Mouse (Mus musculus): ENCODE data around the gene Thpo. TPM values are rescaled to one million over a fixed set of nuclear protein-coding genes. Genes with fewer than 3 reads are reported as not detected.

Gene Thpo
- polyA plus RNA-seq, 1 experiment from 2014 or later, result 0.42 TPM

GRCm38 (mm10) chr16:20712190-20712589, 22.1 kb downstream of the Thpo start:
- Histone ChIP-seq H3K27ac (replicated peaks) (no peak overlapping the region), H3K27me3 (ENCODE audit: control insufficient read depth, insufficient read depth, low read length) (no peaks in the 10 kb centered on the region), H3K4me3 (ENCODE audit: low read depth, low read length) (no peak overlapping the region), H3K9ac (ENCODE audit: low read length) (no peak overlapping the region), H3K4me1 (replicated peaks; ENCODE audit: control insufficient read depth, insufficient read depth) (peaks cover 3% of the 10 kb centered on the region; the same call in 1 of the 2 replicates), H3K9me3 (ENCODE audit: control insufficient read depth, low read length) (no peaks in the 10 kb centered on the region), H3K4me2 (replicated peaks; ENCODE audit: low read depth) (no peak overlapping the region), H3K36me3 (ENCODE audit: control insufficient read depth, insufficient read depth, low read length) (no peaks in the 10 kb centered on the region)
- 88% methylated on average over 9 of the region's 9 CpGs for WGBS
- DNase-seq (ENCODE audit: low spot score) (no peak), ATAC-seq (ENCODE audit: low FRiP score, low TSS enrichment) (no peak)
- TF ChIP-seq CTCF (IDR thresholded peaks at IDR 0.05; ENCODE audit: low read depth), result no peak
- TF ChIP-seq EP300 (optimal IDR thresholded peaks at IDR 0.05), result no peak

- no peak overlapping the region for H3K9ac ChIP-seq (ENCODE audit: low read length)
- WGBS, result 75% methylated on average over 4 of the region's 4 CpGs
- no peaks in the 10 kb centered on the region for H3K27me3 ChIP-seq (ENCODE audit: control insufficient read depth, insufficient read depth, low read length)
- no peak overlapping the region for H3K4me2 ChIP-seq (replicated peaks; ENCODE audit: low read depth)
- H3K4me3 ChIP-seq (ENCODE audit: low read depth, low read length), result no peak overlapping the region
- H3K27ac ChIP-seq (replicated peaks), result no peak overlapping the region
- H3K36me3 ChIP-seq (ENCODE audit: control insufficient read depth, insufficient read depth, low read length), result no peaks in the 10 kb centered on the region
- no peak for DNase-seq (ENCODE audit: low spot score)
- TF ChIP-seq CTCF (IDR thresholded peaks at IDR 0.05; ENCODE audit: low read depth) (peak; percentile 38), EP300 (optimal IDR thresholded peaks at IDR 0.05) (no peak)
- ATAC-seq (ENCODE audit: low FRiP score, low TSS enrichment), result no peak
- no peaks in the 10 kb centered on the region for H3K9me3 ChIP-seq (ENCODE audit: control insufficient read depth, low read length)
- H3K4me1 ChIP-seq (replicated peaks; ENCODE audit: control insufficient read depth, insufficient read depth), result peaks cover 3% of the 10 kb centered on the region; the same call in 1 of the 2 replicates
These were observed 23.5 kb downstream of the Thpo start for GRCm38 (mm10) chr16:20710810-20711209.

GRCm38 (mm10) chr16:20710370-20710769, 23.9 kb downstream of the Thpo start:
- Histone ChIP-seq H3K9me3 (ENCODE audit: control insufficient read depth, low read length) (no peaks in the 10 kb centered on the region), H3K27ac (replicated peaks) (no peak overlapping the region), H3K4me2 (replicated peaks; ENCODE audit: low read depth) (no peak overlapping the region), H3K4me3 (ENCODE audit: low read depth, low read length) (no peak overlapping the region), H3K27me3 (ENCODE audit: control insufficient read depth, insufficient read depth, low read length) (no peaks in the 10 kb centered on the region), H3K9ac (ENCODE audit: low read length) (no peak overlapping the region), H3K4me1 (replicated peaks; ENCODE audit: control insufficient read depth, insufficient read depth) (peaks cover 3% of the 10 kb centered on the region; the same call in 1 of the 2 replicates), H3K36me3 (ENCODE audit: control insufficient read depth, insufficient read depth, low read length) (no peaks in the 10 kb centered on the region)
- WGBS, result 95% methylated on average over 11 of the region's 11 CpGs
- no peak for TF ChIP-seq EP300 (optimal IDR thresholded peaks at IDR 0.05)
- no peak for TF ChIP-seq CTCF (IDR thresholded peaks at IDR 0.05; ENCODE audit: low read depth)
- ATAC-seq (ENCODE audit: low FRiP score, low TSS enrichment), result no peak
- DNase-seq (ENCODE audit: low spot score), result no peak

DNA sequence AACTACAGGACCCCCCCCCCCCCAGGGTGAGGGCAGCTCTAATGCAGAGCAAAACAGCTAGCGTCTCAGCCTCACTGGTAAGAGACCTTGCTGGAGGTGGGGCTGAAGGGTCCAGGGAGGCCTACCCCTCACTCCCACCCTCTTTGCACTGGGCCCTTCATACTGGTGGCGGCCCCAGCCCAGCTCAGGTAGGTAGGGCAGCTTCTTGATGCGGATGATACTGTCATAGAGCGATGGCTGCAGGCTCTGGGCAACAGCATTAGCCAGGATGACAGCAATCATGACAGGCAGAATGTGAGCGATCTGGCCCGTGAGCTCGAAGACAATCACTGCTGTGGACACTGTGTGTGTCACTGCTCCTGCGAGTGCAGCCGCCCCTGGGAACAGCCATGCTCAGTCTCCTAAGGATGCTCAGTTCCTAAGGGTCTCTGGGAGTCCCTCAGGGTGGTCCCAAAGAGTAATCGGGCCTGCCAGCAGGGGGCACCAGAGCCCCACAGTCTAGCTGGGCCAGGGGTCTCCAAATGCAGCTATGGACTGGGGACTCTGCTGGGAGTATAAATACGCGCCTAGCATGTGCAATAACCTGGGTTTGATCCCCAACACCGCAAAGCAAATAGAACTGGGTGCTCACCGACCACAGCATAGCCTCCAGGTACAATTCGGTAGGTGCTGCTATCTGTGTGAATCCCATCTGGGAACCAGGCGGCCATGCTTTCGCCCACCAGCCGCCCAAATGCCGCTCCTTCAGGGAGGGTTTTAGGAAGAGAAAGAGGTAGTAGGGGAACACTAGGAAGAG, 25.2 kb downstream of the Thpo start:
- TF ChIP-seq CTCF (IDR thresholded peaks at IDR 0.05; ENCODE audit: low read depth) (peak; percentile 75), EP300 (optimal IDR thresholded peaks at IDR 0.05) (no peak)
- no peak for ATAC-seq (ENCODE audit: low FRiP score, low TSS enrichment)
- Histone ChIP-seq H3K9me3 (ENCODE audit: control insufficient read depth, low read length) (no peaks in the 10 kb centered on the region), H3K27ac (replicated peaks) (no peak overlapping the region), H3K4me2 (replicated peaks; ENCODE audit: low read depth) (no peak overlapping the region), H3K9ac (ENCODE audit: low read length) (no peak overlapping the region), H3K4me1 (replicated peaks; ENCODE audit: control insufficient read depth, insufficient read depth) (no peaks in the 10 kb centered on the region), H3K27me3 (ENCODE audit: control insufficient read depth, insufficient read depth, low read length) (no peaks in the 10 kb centered on the region), H3K36me3 (ENCODE audit: control insufficient read depth, insufficient read depth, low read length) (no peaks in the 10 kb centered on the region), H3K4me3 (ENCODE audit: low read depth, low read length) (no peak overlapping the region)
- DNase-seq (ENCODE audit: low spot score), result no peak
- 78% methylated on average over 19 of the region's 19 CpGs for WGBS

- WGBS, result 93% methylated on average over 21 of the region's 21 CpGs
- DNase-seq (ENCODE audit: low spot score) (no peak), ATAC-seq (ENCODE audit: low FRiP score, low TSS enrichment) (no peak)
- Histone ChIP-seq H3K4me1 (replicated peaks; ENCODE audit: control insufficient read depth, insufficient read depth) (no peaks in the 10 kb centered on the region), H3K27me3 (ENCODE audit: control insufficient read depth, insufficient read depth, low read length) (no peaks in the 10 kb centered on the region), H3K4me2 (replicated peaks; ENCODE audit: low read depth) (no peak overlapping the region), H3K4me3 (ENCODE audit: low read depth, low read length) (no peak overlapping the region), H3K36me3 (ENCODE audit: control insufficient read depth, insufficient read depth, low read length) (no peaks in the 10 kb centered on the region), H3K9ac (ENCODE audit: low read length) (no peak overlapping the region), H3K27ac (replicated peaks) (no peak overlapping the region), H3K9me3 (ENCODE audit: control insufficient read depth, low read length) (no peaks in the 10 kb centered on the region)
- TF ChIP-seq CTCF (IDR thresholded peaks at IDR 0.05; ENCODE audit: low read depth) (no peak), EP300 (optimal IDR thresholded peaks at IDR 0.05) (no peak)
These were observed 25.9 kb downstream of the Thpo start for GRCm38 (mm10) chr16:20708220-20708938.
